Mouse (Mus musculus) c-Kit-positive CD71-positive TER-119-positive erythroid progenitor cells, embryonic 14.5 days (primary cell): Measurements from ENCODE around the gene Gm3371.
"Not testable (repeated sequence)": the region's sequence is repeated elsewhere in the genome, so short reads cannot be mapped to it uniquely, and the experiment has no call there.

ENCODE experiments used
- DNase-seq: peaks from one replicate; pipeline ENCODE4 v3.0.0-alpha.2; 2013; ENCODE audit warnings: low spot score

Gene Gm3371

GRCm38 (mm10) chr14:44410588-44410987 lies at the start of gene Gm3371:
Gene Gm3371, minus strand, starts transcription at chr14:44410688.
- DNase-seq: not testable (repeated sequence)

- not testable (repeated sequence) for DNase-seq
These were observed 22.8 kb upstream of the Gm3371 start, which contains the start of gene Gm8232 for GRCm38 (mm10) chr14:44433335-44433734. Gene Gm8232, plus strand, starts transcription at chr14:44433635.

- DNase-seq: not testable (repeated sequence)
These were observed 26.3 kb downstream of the Gm3371 start for GRCm38 (mm10) chr14:44384233-44384632.

GRCm38 (mm10) chr14:44365057-44365456 lies 45.4 kb downstream of the Gm3371 start, which contains the start of gene Gm8229:
Gene Gm8229, plus strand, starts transcription at chr14:44365357.
- not testable (repeated sequence) for DNase-seq

GRCm38 (mm10) chr14:44362301-44362700 lies 48.2 kb downstream of the Gm3371 start:
- DNase-seq: not testable (repeated sequence)

- DNase-seq: not testable (repeated sequence)
These were observed 49.1 kb downstream of the Gm3371 start for GRCm38 (mm10) chr14:44361416-44361815.
